Mouse (Mus musculus) heart, adult 2 months (tissue): ENCODE results near the gene Tmod3. TPM values are rescaled to one million over a fixed set of nuclear protein-coding genes. Genes with fewer than 3 reads are reported as not detected.
"Not testable (repeated sequence)": the region's sequence is repeated elsewhere in the genome, so short reads cannot be mapped to it uniquely, and the experiment has no call there.

ENCODE experiments used
- DNase-seq, 2 experiments: peaks; one replicate each; pipeline ENCODE4 v3.0.0; 2021
- H3K27ac ChIP-seq: fragments of 200-600 bp; 2 replicates; pipeline ENCODE4 v1.8.1; 2022
- H3K27me3 ChIP-seq: fragments of 200-500 bp; 2 replicates; pipeline ENCODE4 v1.6.1; 2012; ENCODE audit warnings: mild to moderate bottlenecking, low read length, inconsistent platforms, mixed read lengths; ENCODE audit not compliant: control insufficient read depth, insufficient read depth
- H3K36me3 ChIP-seq: fragments of 200-500 bp; 2 replicates; pipeline ENCODE4 v1.6.1; 2012; ENCODE audit warnings: low read length, inconsistent platforms; ENCODE audit not compliant: control insufficient read depth, insufficient read depth
- H3K4me1 ChIP-seq: fragments of 200-500 bp; 2 replicates; pipeline ENCODE4 v1.6.1; 2011; ENCODE audit warnings: low read length; ENCODE audit not compliant: control insufficient read depth, insufficient read depth
- H3K4me3 ChIP-seq: fragments of 200-600 bp; 2 replicates; pipeline ENCODE4 v1.8.1; 2022
- H3K79me2 ChIP-seq: fragments of 200-500 bp; replicated peaks from 2 replicates; pipeline ENCODE4 v1.6.1; 2012; ENCODE audit warnings: mild to moderate bottlenecking, inconsistent platforms, low read length, moderate library complexity, mixed read lengths; ENCODE audit not compliant: control insufficient read depth, insufficient read depth
- H3K9ac ChIP-seq: fragments of 200-500 bp; 2 replicates; pipeline ENCODE4 v1.6.1; 2012; ENCODE audit warnings: low read depth, mild to moderate bottlenecking, control low read depth, inconsistent platforms, low read length, mixed read lengths
- CTCF ChIP-seq: fragments of 200-600 bp; IDR thresholded peaks from 2 replicates; pipeline ENCODE4 v1.8.1; 2022; ENCODE audit warnings: antibody characterized with exemption, mild to moderate bottlenecking, moderate library complexity
- EP300 ChIP-seq: fragments of 200-500 bp; IDR thresholded peaks from 2 replicates; pipeline ENCODE4 v1.6.1; 2011; ENCODE audit warnings: low read depth, low read length, control low read depth; ENCODE audit not compliant: insufficient read depth
- POLR2A ChIP-seq: fragments of 200-500 bp; IDR thresholded peaks from 2 replicates; pipeline ENCODE4 v1.6.1; 2011; ENCODE audit warnings: mild to moderate bottlenecking, low read depth, low read length, control low read depth; ENCODE audit not compliant: insufficient read depth
- WGBS: fragments of 180-500 bp; shearing (Covaris S2); methylation state at CpG from one replicate; pipeline ENCODE4 v1.1.7; 2018; 5-methylcytosine and 5-hydroxymethylcytosine counted together
- intact Hi-C: fragments of 180-260 bp; cut with DNase I; formaldehyde crosslinking; loops from one replicate; pipeline ENCODE4 v1.15.1; 2025
- polyA plus RNA-seq: library from polyadenylated mRNA; depleted of rRNA; stranded (reverse); fragments of >200 nt; gene quantifications from 2 replicates; pipeline ENCODE4 v1.2.3, GENCODE M21; 2012
- total RNA-seq, 2 experiments: library from RNA; stranded (reverse); gene quantifications; 2 replicates each; pipeline ENCODE4 v1.2.3; 2021

The Tmod3 gene
- total and polyA plus RNA-seq, 3 experiments: 19.6 to 63.6 (median 50.1) TPM

- Histone ChIP-seq H3K36me3 (peaks cover 37% of the 10 kb centered on the region), H3K27ac (peak overlapping the region; percentile 86), H3K9ac (peak overlapping the region; percentile 51), H3K4me3 (peak overlapping the region; percentile 3; the same call in 1 of the 2 replicates), H3K27me3 (no peaks in the 10 kb centered on the region), H3K79me2 (peaks cover 7% of the 10 kb centered on the region), H3K4me1 (peaks cover 25% of the 10 kb centered on the region)
- peak; percentile 93 to 95 for DNase-seq
- WGBS: 32% methylated on average over 12 of the region's 12 CpGs
- intact Hi-C loops: loop anchor here (1.0 kb wide), 1 partner anchor 24 kb away; no protein-coding TSS in a partner anchor
- TF ChIP-seq POLR2A: peak; percentile 92
- TF ChIP-seq EP300: peak; percentile 99
- no peak for TF ChIP-seq CTCF
These were observed 12.4 kb downstream of the Tmod3 start for GRCm38 (mm10) chr9:75546885-75547553.

- Histone ChIP-seq H3K4me3 (no peak overlapping the region), H3K27me3 (no peaks in the 10 kb centered on the region), H3K27ac (peak overlapping the region; percentile 86), H3K36me3 (peaks cover 49% of the 10 kb centered on the region), H3K79me2 (peaks cover 9% of the 10 kb centered on the region), H3K4me1 (peaks cover 28% of the 10 kb centered on the region), H3K9ac (no peak overlapping the region)
- TF ChIP-seq EP300: no peak
- TF ChIP-seq CTCF: no peak
- no peak for TF ChIP-seq POLR2A
- WGBS: 83% methylated on average over 8 of the region's 8 CpGs
- DNase-seq: no peak
- intact Hi-C loops: no loop called here
These were observed 13.9 kb downstream of the Tmod3 start for GRCm38 (mm10) chr9:75545514-75545913.

GRCm38 (mm10) chr9:75541497-75541896 lies 18.0 kb downstream of the Tmod3 start:
- peaks cover 24% of the 10 kb centered on the region for H3K4me1 ChIP-seq
- intact Hi-C loops: no loop called here
- H3K79me2 ChIP-seq: peaks cover 12% of the 10 kb centered on the region
- no peak overlapping the region for H3K9ac ChIP-seq
- peak overlapping the region; percentile 40 for H3K27ac ChIP-seq
- TF ChIP-seq CTCF (no peak), EP300 (no peak), POLR2A (no peak)
- DNase-seq: peak in 1 of 2 experiments; percentile 41
- WGBS: 8% methylated on average over 5 of the region's 5 CpGs
- H3K27me3 ChIP-seq: no peaks in the 10 kb centered on the region
- peaks cover 50% of the 10 kb centered on the region for H3K36me3 ChIP-seq
- no peak overlapping the region for H3K4me3 ChIP-seq

GRCm38 (mm10) chr9:75536422-75536821 lies 23.0 kb downstream of the Tmod3 start:
- peaks cover 25% of the 10 kb centered on the region for H3K4me1 ChIP-seq
- WGBS: 73% methylated on average over 1 of the region's 1 CpGs
- H3K4me3 ChIP-seq: no peak overlapping the region
- H3K27me3 ChIP-seq: no peaks in the 10 kb centered on the region
- no peak for TF ChIP-seq EP300
- no peak for TF ChIP-seq POLR2A
- TF ChIP-seq CTCF: no peak
- H3K9ac ChIP-seq: no peak overlapping the region
- no peak for DNase-seq
- no peak overlapping the region for H3K27ac ChIP-seq
- intact Hi-C loops: no loop called here
- peaks cover 10% of the 10 kb centered on the region for H3K79me2 ChIP-seq
- peaks cover 35% of the 10 kb centered on the region for H3K36me3 ChIP-seq

- DNase-seq: no peak
- WGBS: 78% methylated on average over 8 of the region's 8 CpGs
- H3K4me3 ChIP-seq: no peak overlapping the region
- no peak for TF ChIP-seq POLR2A
- no peak for TF ChIP-seq CTCF
- TF ChIP-seq EP300: no peak
- H3K27ac ChIP-seq: no peak overlapping the region; the same call in 1 of the 2 replicates
- H3K27me3 ChIP-seq: no peaks in the 10 kb centered on the region
- no peak overlapping the region for H3K9ac ChIP-seq
- intact Hi-C loops: no loop called here
- H3K36me3 ChIP-seq: peaks cover 38% of the 10 kb centered on the region
- peaks cover 26% of the 10 kb centered on the region for H3K4me1 ChIP-seq
- peaks cover 5% of the 10 kb centered on the region for H3K79me2 ChIP-seq
These were observed 25.0 kb downstream of the Tmod3 start for GRCm38 (mm10) chr9:75534431-75534962.

- Histone ChIP-seq H3K36me3 (peaks cover 39% of the 10 kb centered on the region), H3K4me1 (peaks cover 23% of the 10 kb centered on the region), H3K27ac (peak overlapping the region; percentile 31; the same call in 1 of the 2 replicates)
- H3K79me2 ChIP-seq, H3K4me3 ChIP-seq, intact Hi-C loops, DNase-seq, H3K9ac ChIP-seq, H3K27me3 ChIP-seq: not testable (repeated sequence)
- 35% methylated on average over 9 of the region's 9 CpGs for WGBS
These were observed 26.5 kb downstream of the Tmod3 start for GRCm38 (mm10) chr9:75532989-75533388.
